Mouse (Mus musculus) G1E (cell line): ENCODE measurements around the gene Krit1.

ENCODE experiments used
- CTCF ChIP-seq: IDR thresholded peaks from 2 replicates; pipeline ENCODE4 v1.5.1; 2012; ENCODE audit warnings: low read depth, low read length, inconsistent platforms, mixed read lengths
- GATA1 ChIP-seq: IDR thresholded peaks from 2 replicates; pipeline ENCODE4 v1.6.1; 2012; ENCODE audit warnings: borderline replicate concordance, low read length, inconsistent platforms, mixed read lengths
- POLR2AphosphoS5 ChIP-seq: IDR thresholded peaks from 2 replicates; pipeline ENCODE4 v1.6.1; 2012; ENCODE audit warnings: low read depth, low read length, inconsistent platforms; ENCODE audit not compliant: insufficient replicate concordance

- TF ChIP-seq CTCF (no peak), GATA1 (no peak), POLR2AphosphoS5 (no peak)
These were observed 18.1 kb upstream of the Krit1 start for GRCm38 (mm10) chr5:3784751-3785496.
